ENCODE assay signal across 19 mouse cellular contexts in the genomic region with DNA sequence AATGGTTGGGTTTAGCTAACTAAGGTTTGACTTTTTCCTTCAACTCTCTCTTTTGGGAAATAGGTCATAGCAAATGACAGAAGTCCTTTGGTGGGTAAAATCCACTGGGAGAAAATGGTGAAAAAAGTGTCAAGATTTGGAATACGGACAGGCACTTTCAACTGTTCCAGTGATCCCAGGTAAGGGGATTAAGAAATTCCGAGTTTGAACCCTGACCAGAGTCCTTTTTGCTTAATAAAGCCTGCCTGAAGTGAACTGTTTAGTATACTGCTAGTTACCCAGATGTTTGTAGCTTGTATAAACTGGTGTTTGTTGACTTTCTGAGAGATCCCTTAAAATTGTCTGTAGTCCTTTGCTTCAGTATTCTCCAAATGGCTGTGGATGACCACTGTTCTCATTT. TPM values are rescaled to one million over a fixed set of nuclear protein-coding genes. Genes with fewer than 3 reads are reported as not detected.
DNase-seq lines count a peak whose midpoint lies in the region; ATAC-seq and TF ChIP-seq lines count a peak whose summit lies in the region.
"Had no signal": no experiment of that assay in that cellular context is flagged by ENCODE, and none has a peak within 500 bp of the region (broad histone marks: within the 10 kb centered on the region; RNA-seq: fewer than 3 reads in every experiment).

No protein-coding gene starts in this region.

- H3K9me3 ChIP-seq in liver, embryonic 11.5 days (ENCODE audit: control insufficient read depth, low read length) = no peaks in the 10 kb centered on the region
- no peaks in the 10 kb centered on the region for H3K9me3 ChIP-seq in liver, postnatal 0 days (ENCODE audit: low read length)
- no peaks in the 10 kb centered on the region for H3K9me3 ChIP-seq in liver, embryonic 12.5 days (replicated peaks)
- H3K9me3 ChIP-seq: G1E had no signal

- H3K9ac ChIP-seq in liver, adult 2 months (ENCODE audit: low read depth, low read length) = no peak overlapping the region
- no peak overlapping the region for H3K9ac ChIP-seq in liver, embryonic 11.5 days (ENCODE audit: low read depth, low read length)
- no peak overlapping the region for H3K9ac ChIP-seq in liver, postnatal 0 days (replicated peaks)
- H3K9ac ChIP-seq in liver, embryonic 12.5 days = no peak overlapping the region

- WGBS in liver, adult 2 months = 22% methylated on average over 2 of the region's 2 CpGs
- WGBS in liver, embryonic 11.5 days = 89% methylated on average over 2 of the region's 2 CpGs
- 75% methylated on average over 2 of the region's 2 CpGs for WGBS in liver, postnatal 0 days (ENCODE audit: insufficient replicate concordance)
- WGBS in liver, embryonic 12.5 days (ENCODE audit: insufficient replicate concordance) = 70% methylated on average over 2 of the region's 2 CpGs

- peak overlapping the region; percentile 38; the same call in 1 of the 2 replicates for H3K4me3 ChIP-seq in liver, adult 2 months (ENCODE audit: insufficient read depth, low read depth, low read length)
- no peak overlapping the region for H3K4me3 ChIP-seq in liver, embryonic 11.5 days (ENCODE audit: low read depth, low read length)
- no peak overlapping the region for H3K4me3 ChIP-seq in liver, postnatal 0 days (ENCODE audit: low read depth, low read length)
- H3K4me3 ChIP-seq in liver, embryonic 12.5 days = no peak overlapping the region

- peaks cover 10% of the 10 kb centered on the region for H3K79me2 ChIP-seq in liver, adult 2 months (ENCODE audit: control insufficient read depth, insufficient read depth, low read length)

- H3K36me3 ChIP-seq in liver, adult 2 months (ENCODE audit: control insufficient read depth, insufficient read depth, low read length) = peaks cover 51% of the 10 kb centered on the region
- peaks cover 10% of the 10 kb centered on the region for H3K36me3 ChIP-seq in liver, embryonic 11.5 days (ENCODE audit: control insufficient read depth, insufficient read depth, low read length)
- peaks cover 34% of the 10 kb centered on the region for H3K36me3 ChIP-seq in liver, postnatal 0 days (replicated peaks; ENCODE audit: insufficient read depth, low read length)
- peaks cover 30% of the 10 kb centered on the region for H3K36me3 ChIP-seq in liver, embryonic 12.5 days

- no peak for TF ChIP-seq CTCF in liver, adult 2 months (IDR thresholded peaks at IDR 0.05; ENCODE audit: low read depth, low read length)
- no peak for TF ChIP-seq CTCF in liver, postnatal 0 days (IDR thresholded peaks at IDR 0.05; ENCODE audit: low read depth)

- no peak for TF ChIP-seq POLR2A in liver, adult 2 months (IDR thresholded peaks at IDR 0.05; ENCODE audit: extremely low read depth, insufficient read depth, low read length)

- peak overlapping the region; percentile 74 for H3K27ac ChIP-seq in liver, adult 2 months (replicated peaks; ENCODE audit: insufficient read depth, low read depth, low read length)
- no peak overlapping the region for H3K27ac ChIP-seq in liver, embryonic 11.5 days (ENCODE audit: low read depth, low read length)
- H3K27ac ChIP-seq in liver, postnatal 0 days (ENCODE audit: low read depth) = no peak overlapping the region
- H3K27ac ChIP-seq in liver, embryonic 12.5 days = no peak overlapping the region

- peaks cover 20% of the 10 kb centered on the region for H3K4me1 ChIP-seq in liver, adult 2 months (ENCODE audit: control insufficient read depth, insufficient read depth, low read length)
- no peaks in the 10 kb centered on the region for H3K4me1 ChIP-seq in liver, embryonic 11.5 days (replicated peaks; ENCODE audit: control insufficient read depth, insufficient read depth, low read length)
- no peaks in the 10 kb centered on the region for H3K4me1 ChIP-seq in liver, postnatal 0 days (ENCODE audit: insufficient read depth)
- peaks cover 2% of the 10 kb centered on the region; the same call in 1 of the 2 replicates for H3K4me1 ChIP-seq in liver, embryonic 12.5 days

- H3K4me2 ChIP-seq in liver, embryonic 11.5 days = no peak overlapping the region
- no peak overlapping the region for H3K4me2 ChIP-seq in liver, postnatal 0 days (ENCODE audit: low read depth, low read length)
- no peak overlapping the region for H3K4me2 ChIP-seq in liver, embryonic 12.5 days

- DNase-seq in liver, adult 2 months (ENCODE audit: extremely low read depth, low read depth, low spot score) = peak; percentile 95
- DNase-seq in liver, embryonic 11.5 days (ENCODE audit: low spot score) = no peak
- no peak for DNase-seq in liver, postnatal 0 days
- DNase-seq: adrenal gland, adult 2 months; adrenal gland, adult 8-10 months; adrenal gland, postnatal 10 days; adrenal gland, postnatal 14 days; adrenal gland, postnatal 25 days; adrenal gland, postnatal 36 days; B cell, adult 2 months; cerebellum, adult 11 months; cerebellum, adult 11-12 months; cerebellum, adult 18-20 months had no signal

- no peak for ATAC-seq in liver, embryonic 11.5 days (replicated peaks; ENCODE audit: low FRiP score)
- 0 out of 2 replicates have a peak, but pooled peaks have one; percentile 36 for ATAC-seq in liver, postnatal 0 days
- ATAC-seq in liver, embryonic 12.5 days = no peak
- ATAC-seq: activated CD4-positive, CD25-positive, alpha-beta regulatory T cell, adult 4 months; CD4-positive, CD25-positive, alpha-beta regulatory T cell, adult 4 months; Patski had no signal

- no peak for TF ChIP-seq EP300 in liver, postnatal 0 days (IDR thresholded peaks at IDR 0.05; ENCODE audit: low read depth)

- H3K27me3 ChIP-seq in liver, adult 2 months (ENCODE audit: control insufficient read depth, insufficient read depth, low read length) = no peaks in the 10 kb centered on the region
- H3K27me3 ChIP-seq in liver, embryonic 11.5 days (replicated peaks; ENCODE audit: control insufficient read depth, insufficient read depth, low read length) = no peaks in the 10 kb centered on the region
- H3K27me3 ChIP-seq in liver, postnatal 0 days (ENCODE audit: insufficient read depth, low read length) = no peaks in the 10 kb centered on the region
- H3K27me3 ChIP-seq in liver, embryonic 12.5 days (replicated peaks) = no peaks in the 10 kb centered on the region
- H3K27me3 ChIP-seq: CH12.LX, Patski had no signal

RNA-seq across cellular contexts. Expression of a gene that starts 12.0 kb away (rescaled TPM):
- total RNA-seq in liver, adult 2 months (2014; rRNA removed) = 70.7 and 73.3 TPM in 2 replicates
- 27.2 and 27.7 TPM in 2 replicates for polyA plus RNA-seq in liver, adult 2 months (2012; rRNA removed)
- polyA plus RNA-seq in liver, embryonic 11.5 days (2014; fragmentation: Nextera tagmentation; extraction: Ambion mirVana) = 13.6 and 13.7 TPM in 2 replicates
- polyA plus RNA-seq in liver, postnatal 0 days (2015; fragmentation: Nextera tagmentation; extraction: Ambion mirVana) = 24.0 and 28.0 TPM in 2 replicates
- polyA plus RNA-seq in liver, embryonic 12.5 days (2016; fragmentation: Nextera tagmentation; extraction: Ambion mirVana) = 11.0 and 11.2 TPM in 2 replicates

RNA-seq across cellular contexts. Expression of a gene that starts 37.9 kb away (rescaled TPM):
- total RNA-seq in liver, adult 2 months (2014; rRNA removed) = 44.3 and 49.6 TPM in 2 replicates
- polyA plus RNA-seq in liver, adult 2 months (2012; rRNA removed) = 22.9 and 24.0 TPM in 2 replicates
- polyA plus RNA-seq in liver, embryonic 11.5 days (2014; fragmentation: Nextera tagmentation; extraction: Ambion mirVana) = 48.2 and 54.3 TPM in 2 replicates
- polyA plus RNA-seq in liver, postnatal 0 days (2015; fragmentation: Nextera tagmentation; extraction: Ambion mirVana) = 32.8 and 34.9 TPM in 2 replicates
- polyA plus RNA-seq in liver, embryonic 12.5 days (2016; fragmentation: Nextera tagmentation; extraction: Ambion mirVana) = 39.5 and 41.5 TPM in 2 replicates
